Mouse (Mus musculus): ENCODE measurements around the gene Echdc3. TPM values are rescaled to one million over a fixed set of nuclear protein-coding genes. Genes with fewer than 3 reads are reported as not detected.
A peak's percentile ranks its signal among the peaks of the same experiment; 100 is the strongest.

Echdc3 gene
- polyA plus RNA-seq, 1 experiment from 2014 or later: 2.4 TPM

- no peak overlapping the region for H3K4me2 ChIP-seq (replicated peaks; ENCODE audit: low read depth, low read length)
- no peaks in the 10 kb centered on the region for H3K9me3 ChIP-seq (ENCODE audit: control insufficient read depth, low read length)
- DNase-seq (ENCODE audit: low spot score): no peak
- no peak overlapping the region for H3K27ac ChIP-seq (ENCODE audit: low read depth, low read length)
- WGBS: 85% methylated on average over 2 of the region's 2 CpGs
- H3K4me1 ChIP-seq (replicated peaks; ENCODE audit: control insufficient read depth, insufficient read depth, low read length): no peaks in the 10 kb centered on the region
- no peaks in the 10 kb centered on the region for H3K27me3 ChIP-seq (ENCODE audit: control insufficient read depth, insufficient read depth, low read length)
- H3K9ac ChIP-seq (ENCODE audit: low read depth, low read length): no peak overlapping the region
- no peak overlapping the region for H3K4me3 ChIP-seq (ENCODE audit: low read depth, low read length)
- H3K36me3 ChIP-seq (ENCODE audit: control insufficient read depth, insufficient read depth, low read length): no peaks in the 10 kb centered on the region
- no peak for ATAC-seq (ENCODE audit: low FRiP score)
These were observed 44.3 kb downstream of the Echdc3 start for GRCm38 (mm10) chr2:6168560-6168959.

- Histone ChIP-seq H3K9me3 (ENCODE audit: control insufficient read depth, low read length) (no peaks in the 10 kb centered on the region), H3K27me3 (ENCODE audit: control insufficient read depth, insufficient read depth, low read length) (no peaks in the 10 kb centered on the region), H3K36me3 (ENCODE audit: control insufficient read depth, insufficient read depth, low read length) (no peaks in the 10 kb centered on the region), H3K4me2 (replicated peaks; ENCODE audit: low read depth, low read length) (no peak overlapping the region), H3K4me3 (ENCODE audit: low read depth, low read length) (no peak overlapping the region), H3K4me1 (replicated peaks; ENCODE audit: control insufficient read depth, insufficient read depth, low read length) (no peaks in the 10 kb centered on the region), H3K9ac (ENCODE audit: low read depth, low read length) (no peak overlapping the region), H3K27ac (ENCODE audit: low read depth, low read length) (no peak overlapping the region)
- WGBS: 32% methylated on average over 5 of the region's 5 CpGs
- peak; percentile 87 for DNase-seq (ENCODE audit: low spot score)
- ATAC-seq (ENCODE audit: low FRiP score): peak; percentile 49; the same call in 1 of the 2 replicates
These were observed 44.8 kb downstream of the Echdc3 start for GRCm38 (mm10) chr2:6167843-6168558.

GRCm38 (mm10) chr2:6165771-6166170 is 47.1 kb downstream of the Echdc3 start:
- Histone ChIP-seq H3K36me3 (ENCODE audit: control insufficient read depth, insufficient read depth, low read length) (no peaks in the 10 kb centered on the region), H3K4me2 (replicated peaks; ENCODE audit: low read depth, low read length) (no peak overlapping the region), H3K9ac (ENCODE audit: low read depth, low read length) (no peak overlapping the region), H3K4me3 (ENCODE audit: low read depth, low read length) (no peak overlapping the region), H3K9me3 (ENCODE audit: control insufficient read depth, low read length) (no peaks in the 10 kb centered on the region), H3K27me3 (ENCODE audit: control insufficient read depth, insufficient read depth, low read length) (no peaks in the 10 kb centered on the region), H3K27ac (ENCODE audit: low read depth, low read length) (no peak overlapping the region), H3K4me1 (replicated peaks; ENCODE audit: control insufficient read depth, insufficient read depth, low read length) (no peaks in the 10 kb centered on the region)
- ATAC-seq (ENCODE audit: low FRiP score) (no peak), DNase-seq (ENCODE audit: low spot score) (no peak)
- 84% methylated on average over 6 of the region's 6 CpGs for WGBS

GRCm38 (mm10) chr2:6164606-6165290 is 48.1 kb downstream of the Echdc3 start:
- ATAC-seq (ENCODE audit: low FRiP score): no peak
- no peak overlapping the region for H3K4me3 ChIP-seq (ENCODE audit: low read depth, low read length)
- 65% methylated on average over 16 of the region's 16 CpGs for WGBS
- no peaks in the 10 kb centered on the region for H3K36me3 ChIP-seq (ENCODE audit: control insufficient read depth, insufficient read depth, low read length)
- H3K4me1 ChIP-seq (replicated peaks; ENCODE audit: control insufficient read depth, insufficient read depth, low read length): no peaks in the 10 kb centered on the region
- no peak overlapping the region for H3K9ac ChIP-seq (ENCODE audit: low read depth, low read length)
- no peak overlapping the region for H3K4me2 ChIP-seq (replicated peaks; ENCODE audit: low read depth, low read length)
- H3K9me3 ChIP-seq (ENCODE audit: control insufficient read depth, low read length): no peaks in the 10 kb centered on the region
- no peak overlapping the region for H3K27ac ChIP-seq (ENCODE audit: low read depth, low read length)
- DNase-seq (ENCODE audit: low spot score): no peak
- no peaks in the 10 kb centered on the region for H3K27me3 ChIP-seq (ENCODE audit: control insufficient read depth, insufficient read depth, low read length)

- WGBS: 61% methylated on average over 6 of the region's 6 CpGs
- Histone ChIP-seq H3K27ac (ENCODE audit: low read depth, low read length) (no peak overlapping the region), H3K4me3 (ENCODE audit: low read depth, low read length) (no peak overlapping the region), H3K27me3 (ENCODE audit: control insufficient read depth, insufficient read depth, low read length) (no peaks in the 10 kb centered on the region), H3K4me1 (replicated peaks; ENCODE audit: control insufficient read depth, insufficient read depth, low read length) (no peaks in the 10 kb centered on the region), H3K9me3 (ENCODE audit: control insufficient read depth, low read length) (no peaks in the 10 kb centered on the region), H3K4me2 (replicated peaks; ENCODE audit: low read depth, low read length) (no peak overlapping the region), H3K9ac (ENCODE audit: low read depth, low read length) (no peak overlapping the region), H3K36me3 (ENCODE audit: control insufficient read depth, insufficient read depth, low read length) (no peaks in the 10 kb centered on the region)
- ATAC-seq (ENCODE audit: low FRiP score): no peak
- no peak for DNase-seq (ENCODE audit: low spot score)
These were observed 50.3 kb downstream of the Echdc3 start for GRCm38 (mm10) chr2:6162366-6163040.

GRCm38 (mm10) chr2:6159735-6160134 is 53.1 kb downstream of the Echdc3 start:
- Histone ChIP-seq H3K9me3 (ENCODE audit: control insufficient read depth, low read length) (no peaks in the 10 kb centered on the region), H3K4me1 (replicated peaks; ENCODE audit: control insufficient read depth, insufficient read depth, low read length) (no peaks in the 10 kb centered on the region), H3K4me3 (ENCODE audit: low read depth, low read length) (no peak overlapping the region), H3K36me3 (ENCODE audit: control insufficient read depth, insufficient read depth, low read length) (no peaks in the 10 kb centered on the region), H3K9ac (ENCODE audit: low read depth, low read length) (no peak overlapping the region), H3K27ac (ENCODE audit: low read depth, low read length) (no peak overlapping the region), H3K4me2 (replicated peaks; ENCODE audit: low read depth, low read length) (no peak overlapping the region), H3K27me3 (ENCODE audit: control insufficient read depth, insufficient read depth, low read length) (no peaks in the 10 kb centered on the region)
- 59% methylated on average over 2 of the region's 2 CpGs for WGBS
- DNase-seq (ENCODE audit: low spot score): no peak
- no peak for ATAC-seq (ENCODE audit: low FRiP score)

- WGBS: 86% methylated on average over 9 of the region's 9 CpGs
- Histone ChIP-seq H3K4me3 (ENCODE audit: low read depth, low read length) (no peak overlapping the region), H3K36me3 (ENCODE audit: control insufficient read depth, insufficient read depth, low read length) (no peaks in the 10 kb centered on the region), H3K27me3 (ENCODE audit: control insufficient read depth, insufficient read depth, low read length) (no peaks in the 10 kb centered on the region), H3K27ac (ENCODE audit: low read depth, low read length) (no peak overlapping the region), H3K4me1 (replicated peaks; ENCODE audit: control insufficient read depth, insufficient read depth, low read length) (no peaks in the 10 kb centered on the region), H3K4me2 (replicated peaks; ENCODE audit: low read depth, low read length) (no peak overlapping the region), H3K9ac (ENCODE audit: low read depth, low read length) (no peak overlapping the region), H3K9me3 (ENCODE audit: control insufficient read depth, low read length) (no peaks in the 10 kb centered on the region)
- ATAC-seq (ENCODE audit: low FRiP score) (no peak), DNase-seq (ENCODE audit: low spot score) (no peak)
These were observed 53.6 kb downstream of the Echdc3 start for GRCm38 (mm10) chr2:6159219-6159618.

- Histone ChIP-seq H3K4me3 (ENCODE audit: low read depth, low read length) (no peak overlapping the region), H3K4me1 (replicated peaks; ENCODE audit: control insufficient read depth, insufficient read depth, low read length) (no peaks in the 10 kb centered on the region), H3K27me3 (ENCODE audit: control insufficient read depth, insufficient read depth, low read length) (no peaks in the 10 kb centered on the region), H3K27ac (ENCODE audit: low read depth, low read length) (no peak overlapping the region), H3K9ac (ENCODE audit: low read depth, low read length) (no peak overlapping the region), H3K36me3 (ENCODE audit: control insufficient read depth, insufficient read depth, low read length) (no peaks in the 10 kb centered on the region), H3K4me2 (replicated peaks; ENCODE audit: low read depth, low read length) (no peak overlapping the region), H3K9me3 (ENCODE audit: control insufficient read depth, low read length) (no peaks in the 10 kb centered on the region)
- no peak for ATAC-seq (ENCODE audit: low FRiP score)
- 93% methylated on average over 7 of the region's 7 CpGs for WGBS
- no peak for DNase-seq (ENCODE audit: low spot score)
These were observed 55.2 kb downstream of the Echdc3 start for GRCm38 (mm10) chr2:6157635-6158034.
